Mouse (Mus musculus) megakaryocyte, embryonic 14.5 days (primary cell): ENCODE data around the gene Gpr153. TPM values are rescaled to one million over a fixed set of nuclear protein-coding genes. Genes with fewer than 3 reads are reported as not detected.

Experiments
- H3K27me3 ChIP-seq: replicated peaks from 2 replicates; pipeline ENCODE3; 2012; ENCODE audit warnings: inconsistent platforms
- H3K36me3 ChIP-seq: replicated peaks from 2 replicates; pipeline ENCODE3; 2012; ENCODE audit warnings: low read length, inconsistent platforms, mixed read lengths
- H3K4me1 ChIP-seq: 2 replicates; pipeline ENCODE4 v1.6.1; 2012; ENCODE audit warnings: inconsistent platforms
- H3K4me3 ChIP-seq: replicated peaks from 2 replicates; pipeline ENCODE3; 2012; ENCODE audit warnings: moderate library complexity, mild to moderate bottlenecking, inconsistent platforms
- H3K9me3 ChIP-seq: 2 replicates; pipeline ENCODE4 v1.6.1; 2012; ENCODE audit warnings: inconsistent platforms
- FLI1 ChIP-seq: IDR thresholded peaks from 2 replicates; pipeline ENCODE4 v1.6.1; 2012; ENCODE audit warnings: low read length, inconsistent platforms, mixed read lengths
- GATA1 ChIP-seq: IDR thresholded peaks from 3 replicates; pipeline ENCODE4 v1.6.1; 2012; ENCODE audit warnings: mixed read lengths, low read length, inconsistent platforms, borderline replicate concordance
- polyA plus RNA-seq: library from polyadenylated mRNA; stranded (reverse); fragments of >175 nt; gene quantifications from 2 replicates; pipeline ENCODE4 v1.2.3, GENCODE M21; 2012; ENCODE audit warnings: low replicate concordance; ENCODE audit not compliant: insufficient read depth

Gpr153 gene
- polyA plus RNA-seq, 1 experiment: 0.11 TPM

DNA sequence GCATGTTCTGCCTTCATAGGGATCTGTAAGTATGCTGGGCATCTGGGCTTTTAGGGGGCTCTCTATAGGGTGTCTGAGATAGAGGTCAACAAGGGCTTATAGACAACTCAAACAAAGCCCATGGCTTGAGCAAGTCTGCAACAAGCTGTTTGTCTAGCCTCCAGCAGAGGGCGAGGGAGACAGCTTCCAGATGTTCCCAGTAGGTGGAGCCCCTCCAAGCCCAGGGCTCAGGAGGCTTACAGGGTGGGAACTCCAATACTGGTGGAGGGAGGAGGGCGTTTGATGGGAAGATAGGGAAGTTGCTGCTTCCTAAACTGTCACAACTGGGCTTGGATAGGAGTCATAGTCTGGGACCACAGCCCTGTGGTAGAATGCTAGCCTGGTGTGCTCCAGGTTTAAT is 58.9 kb downstream of the Gpr153 start:
- H3K4me1 ChIP-seq: peaks cover 52% of the 10 kb centered on the region
- H3K4me3 ChIP-seq: no peak overlapping the region
- no peaks in the 10 kb centered on the region for H3K9me3 ChIP-seq
- no peak for TF ChIP-seq FLI1
- TF ChIP-seq GATA1: no peak
- peaks cover 10% of the 10 kb centered on the region for H3K27me3 ChIP-seq
- H3K36me3 ChIP-seq: peaks cover 81% of the 10 kb centered on the region

DNA sequence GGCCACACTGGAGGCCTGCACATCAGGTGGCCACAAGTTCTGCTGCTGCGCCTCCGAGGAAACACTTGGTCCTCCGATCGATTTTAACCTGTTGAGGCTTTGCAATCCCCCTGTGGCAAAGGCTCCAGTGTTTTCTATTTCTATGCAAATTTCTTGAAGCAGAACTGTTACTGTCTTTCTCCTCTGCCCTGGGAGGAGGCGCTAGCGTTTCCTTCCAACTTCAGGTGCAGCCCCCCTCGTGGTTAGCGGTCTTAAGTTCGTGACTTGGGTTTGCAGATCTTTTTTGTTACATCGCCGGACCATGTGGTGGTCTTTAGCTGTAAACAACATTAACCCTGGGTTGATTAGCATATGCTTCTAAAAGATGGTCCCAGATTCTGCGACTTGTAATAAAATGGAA is 59.6 kb downstream of the Gpr153 start:
- no peaks in the 10 kb centered on the region for H3K9me3 ChIP-seq
- H3K4me3 ChIP-seq: no peak overlapping the region
- H3K4me1 ChIP-seq: peaks cover 54% of the 10 kb centered on the region
- TF ChIP-seq GATA1: no peak
- TF ChIP-seq FLI1: no peak
- H3K27me3 ChIP-seq: peaks cover 16% of the 10 kb centered on the region
- peaks cover 77% of the 10 kb centered on the region for H3K36me3 ChIP-seq

Other genes with a start within 250 kb of the Gpr153 start
- 3.8 and 4.3 TPM in 2 replicates for gene Zbtb48, start 246.6 kb upstream of the Gpr153 start, polyA plus RNA-seq
- gene Tas1r1, start 235.7 kb upstream of the Gpr153 start, polyA plus RNA-seq: 0.34 TPM in 1 of 2 replicates, not detected in the other
- 7.7 and 25.0 TPM in 2 replicates for gene Nol9, start 234.9 kb upstream of the Gpr153 start, polyA plus RNA-seq
- 3.6 and 5.5 TPM in 2 replicates for gene Plekhg5, start 201.7 kb upstream of the Gpr153 start, polyA plus RNA-seq
- 0.56 TPM in 1 of 2 replicates, not detected in the other for gene Tnfrsf25, start 158.3 kb upstream of the Gpr153 start, polyA plus RNA-seq
- gene Espn, start 121.9 kb upstream of the Gpr153 start, polyA plus RNA-seq: 9.3 and 14.4 TPM in 2 replicates
- not detected in 2 replicates for gene Hes2, start 115.4 kb upstream of the Gpr153 start, polyA plus RNA-seq
- 103 and 107 TPM in 2 replicates for gene Acot7, start 96.1 kb upstream of the Gpr153 start, polyA plus RNA-seq
- not detected in 2 replicates for gene Hes3, start 17.4 kb downstream of the Gpr153 start, polyA plus RNA-seq
- 5.8 and 20.7 TPM in 2 replicates for gene Icmt, start 23.0 kb downstream of the Gpr153 start, polyA plus RNA-seq
- gene Rnf207, start 44.8 kb downstream of the Gpr153 start, polyA plus RNA-seq: 1.8 and 3.8 TPM in 2 replicates
- 2.6 and 82.5 TPM in 2 replicates for gene Rpl22, start 51.5 kb downstream of the Gpr153 start, polyA plus RNA-seq
- gene Chd5, start 64.4 kb downstream of the Gpr153 start, polyA plus RNA-seq: 1.7 and 4.2 TPM in 2 replicates
- 0.64 and 1.3 TPM in 2 replicates for gene Nphp4, start 202.5 kb downstream of the Gpr153 start, polyA plus RNA-seq
- 25.7 and 37.9 TPM in 2 replicates for gene Kcnab2, start 203.6 kb downstream of the Gpr153 start, polyA plus RNA-seq